31 mouse cellular contexts compared by ENCODE assay signal in genomic region chr12:109632035-109632434, GRCm38 (mm10). TPM values are rescaled to one million over a fixed set of nuclear protein-coding genes. Genes with fewer than 3 reads are reported as not detected.
DNase-seq lines count a peak whose midpoint lies in the region; ATAC-seq lines count a peak whose summit lies in the region.
"Had no signal": no experiment of that assay in that cellular context is flagged by ENCODE, and none has a peak within 500 bp of the region (broad histone marks: within the 10 kb centered on the region; RNA-seq: fewer than 3 reads in every experiment).

No protein-coding gene starts in this region.

- no peak overlapping the region for H3K4me3 ChIP-seq in midbrain, embryonic 10.5 days
- no peak overlapping the region for H3K4me3 ChIP-seq in midbrain, embryonic 15.5 days
- H3K4me3 ChIP-seq in liver, embryonic 12.5 days, result no peak overlapping the region
- H3K4me3 ChIP-seq: embryonic facial prominence, embryonic 12.5 days; embryonic facial prominence, embryonic 15.5 days; forebrain, embryonic 12.5 days; hindbrain, embryonic 13.5 days had no signal

- H3K9ac ChIP-seq in midbrain, embryonic 15.5 days, result no peak overlapping the region
- no peak overlapping the region for H3K9ac ChIP-seq in liver, embryonic 12.5 days
- H3K9ac ChIP-seq: embryonic facial prominence, embryonic 12.5 days; embryonic facial prominence, embryonic 15.5 days; forebrain, embryonic 12.5 days; hindbrain, embryonic 13.5 days had no signal

- peak; percentile 15 for DNase-seq in embryo, embryonic 10.5 days (ENCODE audit: low spot score)
- no peak for DNase-seq in embryo, embryonic 9.5 days (ENCODE audit: extremely low spot score)
- DNase-seq in heart, adult 11 months, result peak; percentile 66
- DNase-seq in heart, postnatal 36 days, result no peak
- no peak for DNase-seq in midbrain, embryonic 10.5 days (ENCODE audit: low spot score)
- peak; percentile 12 for DNase-seq in ZHBTc4 (ENCODE audit: low read depth, low spot score)
- DNase-seq: adrenal gland, adult 8-10 months; adrenal gland, postnatal 25 days; cerebellum, adult 11-12 months; cerebellum, adult 8-10 months; cerebellum, postnatal 10 days; cerebellum, postnatal 36 days; gastrocnemius, postnatal 10 days; gastrocnemius, postnatal 36 days; kidney, adult 18-20 months had no signal

- H3K9me3 ChIP-seq in midbrain, embryonic 10.5 days (replicated peaks), result no peaks in the 10 kb centered on the region
- H3K9me3 ChIP-seq in midbrain, embryonic 15.5 days, result no peaks in the 10 kb centered on the region
- H3K9me3 ChIP-seq in liver, embryonic 12.5 days (replicated peaks), result no peaks in the 10 kb centered on the region
- H3K9me3 ChIP-seq: embryonic facial prominence, embryonic 12.5 days; embryonic facial prominence, embryonic 15.5 days; forebrain, embryonic 12.5 days; hindbrain, embryonic 13.5 days had no signal

- peak overlapping the region; percentile 61 for H3K27ac ChIP-seq in midbrain, embryonic 10.5 days (replicated peaks)
- no peak overlapping the region for H3K27ac ChIP-seq in midbrain, embryonic 15.5 days
- H3K27ac ChIP-seq in liver, embryonic 12.5 days, result no peak overlapping the region
- H3K27ac ChIP-seq: embryonic facial prominence, embryonic 12.5 days; embryonic facial prominence, embryonic 15.5 days; forebrain, embryonic 12.5 days; hindbrain, embryonic 13.5 days; hindbrain, postnatal 0 days had no signal

- whole genome bisulfite sequencing in midbrain, embryonic 10.5 days, result 35% methylated on average over 3 of the region's 3 CpGs
- WGBS in midbrain, embryonic 15.5 days, result 30% methylated on average over 3 of the region's 3 CpGs
- WGBS in liver, embryonic 12.5 days (ENCODE audit: insufficient replicate concordance), result 24% methylated on average over 3 of the region's 3 CpGs

- intact Hi-C loops in heart, postnatal 36 days (cut with DNase I), result no loop called here

- H3K27me3 ChIP-seq in midbrain, embryonic 10.5 days (ENCODE audit: low read depth, poor library complexity, severe bottlenecking), result no peaks in the 10 kb centered on the region
- no peaks in the 10 kb centered on the region for H3K27me3 ChIP-seq in midbrain, embryonic 15.5 days (replicated peaks)
- H3K27me3 ChIP-seq in liver, embryonic 12.5 days (replicated peaks), result no peaks in the 10 kb centered on the region
- H3K27me3 ChIP-seq: embryonic facial prominence, embryonic 12.5 days; embryonic facial prominence, embryonic 15.5 days; forebrain, embryonic 12.5 days; hindbrain, embryonic 13.5 days had no signal

- H3K4me2 ChIP-seq in midbrain, embryonic 15.5 days, result no peak overlapping the region
- H3K4me2 ChIP-seq in liver, embryonic 12.5 days, result no peak overlapping the region
- H3K4me2 ChIP-seq: embryonic facial prominence, embryonic 12.5 days; embryonic facial prominence, embryonic 15.5 days; forebrain, embryonic 12.5 days; heart, embryonic 11.5 days; hindbrain, embryonic 13.5 days had no signal

- peaks cover 16% of the 10 kb centered on the region for H3K4me1 ChIP-seq in midbrain, embryonic 10.5 days
- no peaks in the 10 kb centered on the region for H3K4me1 ChIP-seq in midbrain, embryonic 15.5 days
- no peaks in the 10 kb centered on the region for H3K4me1 ChIP-seq in liver, embryonic 12.5 days
- H3K4me1 ChIP-seq: embryonic facial prominence, embryonic 12.5 days; embryonic facial prominence, embryonic 15.5 days had no signal

- H3K36me3 ChIP-seq in midbrain, embryonic 10.5 days, result peaks cover 26% of the 10 kb centered on the region
- H3K36me3 ChIP-seq in midbrain, embryonic 15.5 days (replicated peaks), result no peaks in the 10 kb centered on the region
- H3K36me3 ChIP-seq in liver, embryonic 12.5 days, result no peaks in the 10 kb centered on the region
- H3K36me3 ChIP-seq: G1E had no signal

- ATAC-seq in midbrain, embryonic 15.5 days (replicated peaks), result no peak
- no peak for ATAC-seq in liver, embryonic 12.5 days
- ATAC-seq: activated CD4-positive, CD25-positive, alpha-beta regulatory T cell, adult 4 months; forebrain, embryonic 16.5 days; hindbrain, postnatal 0 days; inflammation-experienced regulatory T-cells, adult 6 months; intestine, embryonic 16.5 days; Patski had no signal

RNA-seq across cellular contexts. Expression of gene Rtl1, which starts 31.9 kb away (rescaled TPM):
- under 1 TPM; 0.05 to 0.14 TPM for total RNA-seq in heart, postnatal 36 days (2021)
- polyA plus RNA-seq in midbrain, embryonic 10.5 days (2016; fragmentation: Nextera tagmentation; extraction: Ambion mirVana), result 0.53 and 0.89 TPM in 2 replicates
- 1.7 and 2.7 TPM in 2 replicates for polyA plus RNA-seq in midbrain, embryonic 15.5 days (2015; fragmentation: Nextera tagmentation; extraction: Ambion mirVana)
- 1.2 and 1.4 TPM in 2 replicates for polyA plus RNA-seq in liver, embryonic 12.5 days (2016; fragmentation: Nextera tagmentation; extraction: Ambion mirVana)
- total RNA-seq: gastrocnemius, adult 18-20 months; gastrocnemius, postnatal 36 days; granulocyte monocyte progenitor cell, adult 5-6 weeks had no signal
- polyA plus RNA-seq: activated CD4-positive, CD25-positive, alpha-beta regulatory T cell, adult 4 months; G1E; inflammation-experienced regulatory T-cells, adult 6 months; Patski had no signal

Comparison
In these comparisons a context has a peak if more than half of its experiments do, and no peak if none do; other contexts are left out.
1. DNase-seq: peak in embryo, embryonic 10.5 days (single experiment), heart, adult 11 months (single experiment) and ZHBTc4 (single experiment); none in embryo, embryonic 9.5 days (single experiment), heart, postnatal 36 days (0 of 2) and midbrain, embryonic 10.5 days (single experiment).